Mouse (Mus musculus): ENCODE measurements around the gene Sft2d2. TPM values are rescaled to one million over a fixed set of nuclear protein-coding genes. Genes with fewer than 3 reads are reported as not detected.

Sft2d2 gene
- polyA plus RNA-seq (2012; ENCODE audit: insufficient read depth, insufficient read length, missing spikeins) = 97.0 and 106 TPM in 2 replicates

DNA sequence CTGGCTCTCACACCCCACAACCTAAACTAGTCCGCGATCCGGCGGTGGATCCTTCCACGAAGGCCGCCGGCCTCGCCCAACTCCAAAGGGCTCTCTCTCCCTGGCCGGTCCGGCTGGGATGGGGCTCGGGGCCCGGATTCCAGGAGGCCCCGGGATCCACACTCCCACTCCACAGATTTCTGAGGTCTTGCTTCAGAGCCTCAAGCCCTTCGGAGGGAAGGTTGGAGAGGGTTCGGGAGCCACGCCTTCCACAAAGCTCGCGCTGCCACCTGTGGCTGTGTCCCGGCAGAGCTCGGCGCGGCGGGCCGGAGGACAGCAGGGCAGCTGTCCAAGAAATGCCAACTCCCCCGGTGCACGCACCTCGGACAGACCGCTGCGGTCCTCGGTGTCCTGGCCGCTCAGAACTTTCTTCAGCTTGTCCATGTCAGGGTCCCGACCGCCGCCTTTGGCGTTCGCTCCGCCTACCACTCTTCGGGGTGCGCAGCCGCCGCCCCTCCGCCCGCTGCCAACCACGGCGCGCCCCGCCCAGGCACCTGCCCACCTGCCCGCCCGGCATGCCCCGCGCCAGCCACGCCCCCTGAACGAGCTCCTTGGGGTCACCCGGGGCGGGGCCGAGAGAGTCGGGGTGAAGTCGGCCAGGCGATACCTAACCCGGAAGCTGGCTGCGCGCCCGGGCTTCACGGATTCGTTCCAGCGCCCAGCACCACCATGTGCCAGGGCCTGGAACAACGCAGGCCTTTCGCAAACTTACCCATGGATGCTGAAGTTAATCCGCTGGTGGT, at the start of gene Sft2d2:
Gene Sft2d2 (minus strand): TSS at position 559 of the 782 bp plus-strand sequence.
- H3K4me1 ChIP-seq (ENCODE audit: control insufficient read depth, insufficient read depth, low read length) = peaks cover 50% of the 10 kb centered on the region

DNA sequence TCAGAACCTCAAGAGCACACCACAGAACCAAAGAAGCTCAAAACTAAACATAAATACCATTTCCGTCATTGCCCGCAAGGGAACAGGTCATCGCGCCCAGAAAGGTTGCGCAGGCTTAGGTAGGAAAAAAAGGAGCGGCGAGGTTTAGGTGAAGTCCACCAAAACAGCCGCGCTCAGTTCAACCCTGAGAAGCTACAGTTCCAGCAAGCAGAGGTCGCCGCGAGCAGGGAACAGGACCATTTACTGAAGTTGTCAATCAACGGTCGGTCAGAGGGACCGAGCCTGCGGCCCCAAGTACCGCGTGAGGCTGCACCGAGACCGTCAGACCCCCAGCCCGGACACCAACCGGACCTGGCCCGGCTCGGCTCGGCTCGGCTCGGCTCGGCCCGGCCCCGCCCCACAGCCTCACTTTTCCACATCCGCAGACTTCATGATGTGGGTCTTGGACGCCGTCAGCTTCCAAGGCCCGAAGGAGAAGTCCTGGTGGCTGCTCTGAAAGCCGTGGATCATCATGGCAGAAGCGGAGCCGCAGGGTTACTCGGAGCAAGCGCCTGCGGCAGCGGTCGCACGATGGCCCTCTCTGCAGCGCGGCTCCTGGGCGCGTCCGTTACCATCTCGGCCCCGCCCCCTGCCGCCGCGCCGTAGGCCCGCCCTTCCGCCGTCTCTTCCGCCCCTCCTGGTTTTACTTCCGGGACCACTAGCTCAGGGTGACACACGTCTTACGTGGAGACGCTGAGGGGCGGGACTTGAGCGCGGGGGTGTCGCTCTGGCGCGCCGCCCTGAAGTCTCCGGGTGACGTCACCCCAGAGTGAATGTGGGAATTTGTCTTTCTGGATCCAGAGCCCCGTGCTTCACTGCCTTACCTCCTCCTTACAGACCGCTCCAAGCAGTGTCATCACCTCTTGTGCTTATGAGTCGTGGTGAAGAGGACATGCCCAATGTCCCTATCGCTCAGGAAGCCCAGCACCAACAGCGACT, 42.4 kb upstream of the Sft2d2 start, which contains the start of gene Tiprl:
Gene Tiprl (minus strand): TSS at position 676 of the 978 bp plus-strand sequence.
- Histone ChIP-seq H3K4me3 (ENCODE audit: insufficient read depth, low read length) (peak within 1 kb of the TSS; percentile 71), H3K4me1 (ENCODE audit: control insufficient read depth, insufficient read depth, low read length) (peaks cover 6% of the 10 kb centered on the region), H3K27ac (ENCODE audit: insufficient read depth, low read depth, low read length) (peak within 1 kb of the TSS; percentile 47)
- TF ChIP-seq CTCF (IDR thresholded peaks at IDR 0.05; ENCODE audit: low read depth, low read length) = no peak
- TF ChIP-seq POLR2A (IDR thresholded peaks at IDR 0.05; ENCODE audit: borderline replicate concordance, low read depth, low read length) = 0 out of 2 replicates have a peak, but pooled peaks have one; percentile 46

More for the DNA sequence above, at the start of gene Sft2d2:
- Histone ChIP-seq H3K27ac (ENCODE audit: insufficient read depth, low read depth, low read length) (peak within 1 kb of the TSS; percentile 91), H3K4me3 (ENCODE audit: insufficient read depth, low read length) (peak within 1 kb of the TSS; percentile 88)
- TF ChIP-seq POLR2A (IDR thresholded peaks at IDR 0.05; ENCODE audit: borderline replicate concordance, low read depth, low read length) (no peak), CTCF (IDR thresholded peaks at IDR 0.05; ENCODE audit: low read depth, low read length) (no peak)

DNA sequence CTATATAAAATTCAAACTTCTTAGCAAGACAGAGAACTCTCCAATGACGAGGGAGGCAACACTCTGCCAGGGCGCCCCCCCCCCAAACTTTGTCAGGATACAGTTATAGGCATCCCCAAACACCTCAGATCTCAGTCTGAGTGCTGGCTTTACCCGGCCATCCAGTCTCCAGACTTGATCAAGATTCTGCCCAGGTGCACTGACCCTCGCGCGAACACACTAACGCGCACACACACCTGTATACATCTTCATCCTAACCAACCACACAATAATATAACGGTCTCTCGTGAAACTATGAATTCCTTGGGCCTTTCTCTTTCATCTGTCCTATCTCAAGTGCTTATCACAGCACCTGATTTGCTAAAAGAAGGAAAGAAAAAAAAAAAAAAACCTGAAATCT, 41.6 kb upstream of the Sft2d2 start:
- no peak for TF ChIP-seq CTCF (IDR thresholded peaks at IDR 0.05; ENCODE audit: low read depth, low read length)
- no peak for TF ChIP-seq POLR2A (IDR thresholded peaks at IDR 0.05; ENCODE audit: borderline replicate concordance, low read depth, low read length)
- H3K4me1 ChIP-seq (ENCODE audit: control insufficient read depth, insufficient read depth, low read length) = peaks cover 7% of the 10 kb centered on the region
- H3K4me3 ChIP-seq (ENCODE audit: insufficient read depth, low read length) = peak overlapping the region; percentile 71
- no peak overlapping the region for H3K27ac ChIP-seq (ENCODE audit: insufficient read depth, low read depth, low read length)

DNA sequence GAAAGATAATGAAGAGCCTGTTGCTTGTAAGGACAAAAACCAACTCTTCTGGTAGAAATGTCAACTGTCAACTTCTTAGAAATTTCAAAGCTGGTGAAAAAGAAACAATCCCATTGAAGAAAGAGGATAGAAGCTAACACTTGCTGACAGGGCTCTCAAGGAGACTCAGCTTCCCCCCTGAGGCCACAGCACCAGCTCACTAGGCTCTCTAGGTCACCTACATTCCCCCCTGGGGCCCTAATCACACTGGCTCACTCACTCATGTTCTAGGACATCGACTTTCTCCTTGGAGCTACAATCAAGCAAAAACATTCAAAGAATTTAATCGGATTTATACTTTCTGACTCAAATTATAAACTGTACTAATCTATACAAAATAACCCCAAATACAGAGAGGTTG, 39.6 kb upstream of the Sft2d2 start:
- TF ChIP-seq POLR2A (IDR thresholded peaks at IDR 0.05; ENCODE audit: borderline replicate concordance, low read depth, low read length) (no peak), CTCF (IDR thresholded peaks at IDR 0.05; ENCODE audit: low read depth, low read length) (no peak)
- H3K27ac ChIP-seq (ENCODE audit: insufficient read depth, low read depth, low read length) = no peak overlapping the region

DNA sequence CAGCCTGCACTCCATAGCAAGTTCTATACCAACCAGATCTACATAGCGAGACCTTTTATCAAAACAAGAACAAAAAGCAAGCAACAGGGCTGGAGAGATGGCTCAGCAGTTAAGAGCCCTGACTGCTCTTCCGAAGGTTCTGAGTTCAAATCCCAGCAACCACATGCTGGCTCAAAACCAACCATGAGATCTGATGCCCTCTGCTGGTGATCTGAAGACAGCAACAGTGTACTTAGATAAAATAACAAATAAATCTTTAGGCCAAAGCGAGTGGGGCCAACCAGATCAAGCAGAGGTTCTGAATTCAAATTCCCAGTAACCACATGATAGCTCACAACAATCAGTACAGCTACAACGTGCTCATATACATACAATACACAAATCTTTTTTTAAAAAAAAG, 36.5 kb upstream of the Sft2d2 start:
- Histone ChIP-seq H3K27ac (ENCODE audit: insufficient read depth, low read depth, low read length) (no peak overlapping the region), H3K4me1 (ENCODE audit: control insufficient read depth, insufficient read depth, low read length) (peaks cover 10% of the 10 kb centered on the region; the same call in 1 of the 2 replicates), H3K4me3 (ENCODE audit: insufficient read depth, low read length) (no peak overlapping the region)
- TF ChIP-seq POLR2A (IDR thresholded peaks at IDR 0.05; ENCODE audit: borderline replicate concordance, low read depth, low read length) = no peak
- peak; percentile 34; the same call in 1 of the 2 replicates for TF ChIP-seq CTCF (IDR thresholded peaks at IDR 0.05; ENCODE audit: low read depth, low read length)

More for the DNA sequence above, 39.6 kb upstream of the Sft2d2 start:
- Histone ChIP-seq H3K4me3 (ENCODE audit: insufficient read depth, low read length) (no peak overlapping the region), H3K4me1 (ENCODE audit: control insufficient read depth, insufficient read depth, low read length) (peaks cover 12% of the 10 kb centered on the region)

DNA sequence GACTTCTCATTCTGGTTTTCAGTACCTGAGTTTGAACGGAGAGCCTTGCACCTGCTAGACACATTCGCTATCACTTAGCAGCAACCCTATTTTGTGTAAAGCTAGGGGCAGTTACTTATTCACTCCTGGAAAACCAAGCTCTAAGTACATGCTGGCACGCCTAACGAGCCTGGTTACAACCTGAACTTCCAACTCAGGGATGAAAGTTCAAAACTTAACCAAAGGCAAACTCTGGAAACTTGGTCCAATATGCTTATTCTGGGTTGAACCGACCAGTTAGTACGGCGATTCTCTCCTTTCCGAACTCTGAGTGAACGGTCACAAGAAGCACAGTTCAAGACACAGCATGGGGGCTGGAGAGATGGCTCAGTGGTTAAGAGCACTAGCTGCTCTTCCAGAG, 35.3 kb upstream of the Sft2d2 start:
- Histone ChIP-seq H3K4me1 (ENCODE audit: control insufficient read depth, insufficient read depth, low read length) (peaks cover 10% of the 10 kb centered on the region; the same call in 1 of the 2 replicates), H3K27ac (ENCODE audit: insufficient read depth, low read depth, low read length) (no peak overlapping the region), H3K4me3 (ENCODE audit: insufficient read depth, low read length) (no peak overlapping the region)
- TF ChIP-seq CTCF (IDR thresholded peaks at IDR 0.05; ENCODE audit: low read depth, low read length) = no peak
- TF ChIP-seq POLR2A (IDR thresholded peaks at IDR 0.05; ENCODE audit: borderline replicate concordance, low read depth, low read length) = no peak

DNA sequence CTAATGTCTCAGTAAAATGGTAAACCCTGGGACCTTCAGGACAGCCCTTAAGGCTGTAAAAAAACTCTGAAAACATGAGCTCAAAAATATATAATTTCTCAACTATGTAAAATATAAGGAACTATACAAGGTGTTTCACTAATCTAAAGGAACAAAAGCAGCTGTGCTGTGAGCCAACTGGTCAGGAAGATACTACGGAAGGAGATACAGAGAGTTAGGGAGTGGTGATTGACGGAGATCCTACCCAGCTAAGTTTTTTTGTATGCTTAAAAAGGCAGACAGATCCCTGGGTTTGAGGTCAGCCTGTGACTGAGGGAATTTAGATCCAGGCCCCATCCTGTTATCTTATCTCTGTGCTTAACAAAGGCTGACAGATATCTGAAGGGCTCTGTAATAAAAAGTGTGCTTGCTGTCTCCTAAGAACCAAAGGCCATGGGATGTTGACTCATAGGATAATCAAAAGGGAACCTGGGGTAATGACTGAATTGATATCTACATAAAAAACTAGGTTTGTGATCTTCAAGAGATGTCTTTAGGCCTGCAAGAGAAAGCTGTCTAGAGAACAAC, 22.9 kb upstream of the Sft2d2 start:
- TF ChIP-seq POLR2A (IDR thresholded peaks at IDR 0.05; ENCODE audit: borderline replicate concordance, low read depth, low read length) = no peak
- TF ChIP-seq CTCF (IDR thresholded peaks at IDR 0.05; ENCODE audit: low read depth, low read length) = no peak
- no peak overlapping the region for H3K27ac ChIP-seq (ENCODE audit: insufficient read depth, low read depth, low read length)
- no peak overlapping the region for H3K4me3 ChIP-seq (ENCODE audit: insufficient read depth, low read length)
- H3K4me1 ChIP-seq (ENCODE audit: control insufficient read depth, insufficient read depth, low read length) = peaks cover 19% of the 10 kb centered on the region

DNA sequence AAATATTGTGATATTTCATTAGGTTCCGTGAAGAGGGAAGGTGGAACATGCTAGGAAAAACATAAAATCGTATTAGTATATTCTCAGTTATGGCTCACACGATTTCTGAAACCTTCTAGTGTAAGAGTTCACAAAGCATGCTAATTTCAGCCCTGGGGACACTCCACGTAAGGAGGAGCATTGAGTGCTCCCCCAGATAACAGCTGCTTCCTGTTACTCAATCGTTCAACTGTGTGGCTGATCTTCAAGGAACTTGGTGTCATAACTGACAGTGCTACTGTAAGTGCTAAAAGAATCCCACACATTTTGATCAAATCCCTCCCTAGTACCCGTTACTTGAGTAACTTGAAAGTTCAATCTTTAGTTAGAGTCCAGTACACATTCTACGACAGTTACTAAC, 21.6 kb upstream of the Sft2d2 start:
- Histone ChIP-seq H3K27ac (ENCODE audit: insufficient read depth, low read depth, low read length) (no peak overlapping the region; the same call in 1 of the 2 replicates), H3K4me3 (ENCODE audit: insufficient read depth, low read length) (no peak overlapping the region), H3K4me1 (ENCODE audit: control insufficient read depth, insufficient read depth, low read length) (peaks cover 25% of the 10 kb centered on the region)
- TF ChIP-seq CTCF (IDR thresholded peaks at IDR 0.05; ENCODE audit: low read depth, low read length) = no peak
- TF ChIP-seq POLR2A (IDR thresholded peaks at IDR 0.05; ENCODE audit: borderline replicate concordance, low read depth, low read length) = no peak

DNA sequence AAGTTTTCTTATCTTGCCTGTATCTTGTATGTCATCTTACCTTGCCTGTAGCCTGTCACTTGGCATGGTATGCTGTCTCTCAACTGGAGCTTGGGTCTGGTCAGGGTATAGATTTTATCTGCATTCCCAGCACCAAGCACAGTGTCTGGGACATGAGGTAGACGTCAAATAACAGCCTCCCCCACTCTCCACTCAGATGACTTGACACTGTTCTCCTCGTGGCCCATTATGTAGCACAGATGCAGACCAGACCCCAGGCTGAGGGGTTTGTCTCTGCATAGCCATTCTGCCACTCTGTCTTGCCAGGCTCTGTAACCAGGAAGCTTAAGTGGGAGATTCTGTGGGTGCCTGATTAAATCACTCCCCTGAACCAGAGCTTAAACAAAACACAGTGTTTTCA, 11.4 kb upstream of the Sft2d2 start:
- Histone ChIP-seq H3K4me1 (ENCODE audit: control insufficient read depth, insufficient read depth, low read length) (peaks cover 4% of the 10 kb centered on the region), H3K27ac (ENCODE audit: insufficient read depth, low read depth, low read length) (no peak overlapping the region), H3K4me3 (ENCODE audit: insufficient read depth, low read length) (no peak overlapping the region)
- TF ChIP-seq CTCF (IDR thresholded peaks at IDR 0.05; ENCODE audit: low read depth, low read length) (no peak), POLR2A (IDR thresholded peaks at IDR 0.05; ENCODE audit: borderline replicate concordance, low read depth, low read length) (no peak)

Data from bone marrow macrophage, adult 2 months (primary cell).